9 mouse cellular contexts compared by ENCODE assay signal in the genomic region with DNA sequence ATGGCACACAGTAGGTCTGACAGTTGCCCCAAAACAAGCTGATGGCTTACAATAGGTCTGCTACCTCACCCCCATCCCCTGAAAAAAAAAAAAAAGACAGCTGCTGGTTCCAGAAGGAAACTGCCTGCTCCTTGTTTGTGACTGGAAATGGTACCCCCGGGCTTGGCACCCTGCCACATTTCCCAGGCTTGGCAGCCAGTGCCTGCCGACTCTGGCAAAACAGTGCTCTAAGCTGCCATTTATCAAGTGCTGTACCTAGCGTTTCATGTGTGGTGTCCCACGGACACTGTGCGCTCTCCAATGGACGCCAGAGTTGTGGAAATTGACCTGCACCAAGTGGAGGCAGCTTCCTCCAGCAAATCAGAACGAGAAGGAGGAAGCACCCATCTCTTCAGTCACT. TPM values are rescaled to one million over a fixed set of nuclear protein-coding genes. Genes with fewer than 3 reads are reported as not detected.
DNase-seq lines count a peak whose midpoint lies in the region; ATAC-seq lines count a peak whose summit lies in the region.
"Had no signal": no experiment of that assay in that cellular context is flagged by ENCODE, and none has a peak within 500 bp of the region (broad histone marks: within the 10 kb centered on the region; RNA-seq: fewer than 3 reads in every experiment).

No protein-coding gene starts in this region.

- H3K27ac ChIP-seq in liver, embryonic 12.5 days, result no peak overlapping the region
- H3K27ac ChIP-seq in embryonic facial prominence, embryonic 14.5 days (replicated peaks; ENCODE audit: low read depth, low read length), result no peak overlapping the region

- H3K4me3 ChIP-seq in liver, embryonic 12.5 days, result no peak overlapping the region
- no peak overlapping the region for H3K4me3 ChIP-seq in embryonic facial prominence, embryonic 14.5 days (ENCODE audit: low read depth, low read length)

- H3K9me3 ChIP-seq in liver, embryonic 12.5 days (replicated peaks), result no peaks in the 10 kb centered on the region
- no peaks in the 10 kb centered on the region for H3K9me3 ChIP-seq in embryonic facial prominence, embryonic 14.5 days (ENCODE audit: control insufficient read depth, low read length)

- 49% methylated on average over 7 of the region's 7 CpGs for WGBS in liver, embryonic 12.5 days (ENCODE audit: insufficient replicate concordance)
- WGBS in embryonic facial prominence, embryonic 14.5 days, result 38% methylated on average over 7 of the region's 7 CpGs

- H3K4me1 ChIP-seq in liver, embryonic 12.5 days, result peaks cover 6% of the 10 kb centered on the region
- peaks cover 16% of the 10 kb centered on the region for H3K4me1 ChIP-seq in embryonic facial prominence, embryonic 14.5 days (ENCODE audit: control insufficient read depth, insufficient read depth, low read length)

- peak; percentile 23 for DNase-seq in liver
- peak; percentile 80 for DNase-seq in embryonic facial prominence, embryonic 14.5 days (ENCODE audit: low spot score)
- peak; percentile 49 to 60 for DNase-seq in kidney, adult 8-10 months
- peak; percentile 28 for DNase-seq in lung, postnatal 36 days
- DNase-seq in urinary bladder, postnatal 10 days (ENCODE audit: low spot score), result no peak
- DNase-seq in thymus, postnatal 4 days, result no peak
- no peak for DNase-seq in thymus, postnatal 14 days

- no peak for ATAC-seq in liver, embryonic 12.5 days
- ATAC-seq in embryonic facial prominence, embryonic 14.5 days (ENCODE audit: low read depth), result peak; percentile 68; the same call in 1 of the 2 replicates

- H3K9ac ChIP-seq in liver, embryonic 12.5 days, result no peak overlapping the region
- H3K9ac ChIP-seq in embryonic facial prominence, embryonic 14.5 days (ENCODE audit: low read depth, low read length), result no peak overlapping the region

- peaks cover 50% of the 10 kb centered on the region for H3K27me3 ChIP-seq in liver, embryonic 12.5 days (replicated peaks)
- H3K27me3 ChIP-seq in embryonic facial prominence, embryonic 14.5 days (replicated peaks; ENCODE audit: control insufficient read depth, insufficient read depth, low read length), result peaks cover 1% of the 10 kb centered on the region; the same call in 1 of the 2 replicates

- no peaks in the 10 kb centered on the region for H3K36me3 ChIP-seq in liver, embryonic 12.5 days
- no peaks in the 10 kb centered on the region for H3K36me3 ChIP-seq in embryonic facial prominence, embryonic 14.5 days (ENCODE audit: control insufficient read depth, insufficient read depth, low read length)

- H3K4me2 ChIP-seq in liver, embryonic 12.5 days, result no peak overlapping the region
- peak overlapping the region; percentile 8; the same call in 1 of the 2 replicates for H3K4me2 ChIP-seq in embryonic facial prominence, embryonic 14.5 days (ENCODE audit: low read depth, low read length)

RNA-seq across cellular contexts. Expression of a gene that starts 17.5 kb away (rescaled TPM):
- polyA plus RNA-seq in liver, embryonic 12.5 days (2016; fragmentation: Nextera tagmentation; extraction: Ambion mirVana), result 0.04 and 0.06 TPM in 2 replicates
- 0.10 and 0.22 TPM in 2 replicates for polyA plus RNA-seq in embryonic facial prominence, embryonic 14.5 days (2014; fragmentation: Nextera tagmentation; extraction: Ambion mirVana)

RNA-seq across cellular contexts. Expression of a gene that starts 17.9 kb away (rescaled TPM):
- not detected in 2 replicates for polyA plus RNA-seq in liver, embryonic 12.5 days (2016; fragmentation: Nextera tagmentation; extraction: Ambion mirVana)
- polyA plus RNA-seq in embryonic facial prominence, embryonic 14.5 days (2014; fragmentation: Nextera tagmentation; extraction: Ambion mirVana), result 0.19 and 0.29 TPM in 2 replicates
- polyA plus RNA-seq: stomach, embryonic 14.5 days had no signal

RNA-seq across cellular contexts. Expression of a gene that starts 59.2 kb away (rescaled TPM):
- 0.11 and 0.18 TPM in 2 replicates for polyA plus RNA-seq in liver, embryonic 12.5 days (2016; fragmentation: Nextera tagmentation; extraction: Ambion mirVana)
- 2.0 and 2.2 TPM in 2 replicates for polyA plus RNA-seq in embryonic facial prominence, embryonic 14.5 days (2014; fragmentation: Nextera tagmentation; extraction: Ambion mirVana)

Comparison
In these comparisons a context has a peak if more than half of its experiments do, and no peak if none do; other contexts are left out.
1. DNase-seq: peak in liver (single experiment), embryonic facial prominence, embryonic 14.5 days (single experiment), kidney, adult 8-10 months (2 of 2) and lung, postnatal 36 days (single experiment); none in urinary bladder, postnatal 10 days (single experiment), thymus, postnatal 4 days (single experiment) and thymus, postnatal 14 days (single experiment).